Mouse (Mus musculus) embryonic facial prominence, embryonic 14.5 days (tissue): ENCODE measurements around the gene Rbm20. TPM values are rescaled to one million over a fixed set of nuclear protein-coding genes. Genes with fewer than 3 reads are reported as not detected.
A peak's percentile ranks its signal among the peaks of the same experiment; 100 is the strongest.

Source experiments
- ATAC-seq: fragments of 200-750 bp; cut with Nextera tagmentation; 2 replicates; pipeline ENCODE4 v1.8.0; 2017; ENCODE audit warnings: low read depth, moderate number of reproducible peaks, moderate TSS enrichment
- DNase-seq: peaks from one replicate; pipeline ENCODE4 v3.0.0-alpha.2; 2015; ENCODE audit warnings: low spot score
- H3K27ac ChIP-seq: fragments of 300-500 bp; sonication (generic); replicated peaks from 2 replicates; pipeline ENCODE4 v1.5.1; 2014; ENCODE audit warnings: low read depth, mild to moderate bottlenecking, low read length, moderate library complexity
- H3K27me3 ChIP-seq: fragments of 300-500 bp; sonication (generic); replicated peaks from 2 replicates; pipeline ENCODE4 v1.6.1; 2014; ENCODE audit warnings: low read length; ENCODE audit not compliant: control insufficient read depth, insufficient read depth
- H3K36me3 ChIP-seq: fragments of 300-500 bp; sonication (generic); 2 replicates; pipeline ENCODE4 v1.6.1; 2014; ENCODE audit warnings: low read length, mixed read lengths; ENCODE audit not compliant: control insufficient read depth, insufficient read depth
- H3K4me1 ChIP-seq: fragments of 300-500 bp; sonication (generic); 2 replicates; pipeline ENCODE4 v1.6.1; 2014; ENCODE audit warnings: antibody characterized with exemption, low read length; ENCODE audit not compliant: control insufficient read depth, insufficient read depth
- H3K4me2 ChIP-seq: fragments of 300-500 bp; sonication (generic); 2 replicates; pipeline ENCODE4 v1.6.1; 2014; ENCODE audit warnings: low read depth, mild to moderate bottlenecking, low read length, moderate library complexity, mixed read lengths
- H3K4me3 ChIP-seq: fragments of 300-500 bp; sonication (generic); 2 replicates; pipeline ENCODE4 v1.5.1; 2014; ENCODE audit warnings: low read depth, mild to moderate bottlenecking, low read length
- H3K9ac ChIP-seq: fragments of 300-500 bp; sonication (generic); 2 replicates; pipeline ENCODE4 v1.6.1; 2014; ENCODE audit warnings: low read depth, mild to moderate bottlenecking, low read length, moderate library complexity, mixed read lengths
- H3K9me3 ChIP-seq: fragments of 300-500 bp; sonication (generic); 2 replicates; pipeline ENCODE4 v1.6.1; 2016; ENCODE audit warnings: low read length; ENCODE audit not compliant: control insufficient read depth
- WGBS: fragments of 180-500 bp; shearing (Covaris S2); extraction: QIAGEN DNeasy Blood & Tissue Kit; methylation state at CpG from one replicate; pipeline ENCODE4 v1.1.7; 2014; 5-methylcytosine and 5-hydroxymethylcytosine counted together
- polyA plus RNA-seq: library from polyadenylated mRNA; unstranded; fragments of >200 nt; fragmentation: Nextera tagmentation; extraction: Ambion mirVana; gene quantifications from 2 replicates; pipeline ENCODE4 v1.2.1, GENCODE M21; 2014

Gene Rbm20
- polyA plus RNA-seq, 1 experiment from 2014 or later, result 5.9 TPM

DNA sequence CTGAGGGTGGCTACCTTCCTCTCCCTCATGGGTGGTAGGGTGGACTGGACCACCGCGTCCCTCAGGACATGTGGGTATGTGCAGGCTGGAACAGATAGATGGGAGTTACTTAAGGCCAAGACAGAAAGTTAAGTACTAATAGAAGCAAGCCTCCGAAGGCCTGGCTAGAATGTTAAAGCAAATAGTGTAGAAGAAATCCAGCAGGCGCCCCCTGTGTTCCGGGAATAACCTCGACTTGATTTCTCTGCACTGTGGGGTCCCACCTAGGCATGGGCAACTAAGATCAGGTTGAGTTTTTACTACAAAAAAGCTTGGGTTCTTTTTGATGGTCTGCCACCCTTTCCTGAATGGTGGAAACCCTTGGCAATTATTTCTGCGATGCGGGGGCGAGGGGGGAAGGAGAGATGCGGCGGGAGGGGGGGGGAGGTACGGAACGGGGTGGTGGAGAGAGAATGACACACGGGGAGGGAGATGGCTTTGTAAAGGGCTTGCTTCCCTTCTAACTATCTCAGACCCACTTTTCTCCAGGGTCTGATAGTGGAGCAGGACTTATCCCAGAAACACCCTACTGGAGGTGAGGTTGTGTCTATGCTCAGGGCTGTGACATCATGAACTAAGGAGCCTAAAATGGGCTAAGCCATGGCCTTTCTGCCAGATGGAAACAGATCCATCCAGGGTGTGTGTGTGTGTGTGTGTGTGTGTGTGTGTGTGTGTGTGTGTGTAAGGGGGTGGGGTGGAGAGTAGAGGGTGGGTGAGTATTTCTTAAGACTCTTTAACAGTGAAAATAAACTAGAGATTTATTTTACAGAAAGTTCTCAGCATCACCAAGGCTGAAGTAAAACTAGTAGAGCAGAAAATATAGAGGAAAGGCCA, 175.0 kb downstream of the Rbm20 start:
- peak overlapping the region; percentile 82 for H3K27ac ChIP-seq
- H3K4me3 ChIP-seq, result no peak overlapping the region
- 77% methylated on average over 14 of the region's 14 CpGs for WGBS
- no peaks in the 10 kb centered on the region for H3K27me3 ChIP-seq
- peak overlapping the region; percentile 36; the same call in 1 of the 2 replicates for H3K4me2 ChIP-seq
- peaks cover 37% of the 10 kb centered on the region for H3K4me1 ChIP-seq
- no peaks in the 10 kb centered on the region for H3K36me3 ChIP-seq
- H3K9me3 ChIP-seq, result no peaks in the 10 kb centered on the region
- no peak for DNase-seq
- no peak overlapping the region for H3K9ac ChIP-seq
- peak; percentile 31; the same call in 1 of the 2 replicates for ATAC-seq

DNA sequence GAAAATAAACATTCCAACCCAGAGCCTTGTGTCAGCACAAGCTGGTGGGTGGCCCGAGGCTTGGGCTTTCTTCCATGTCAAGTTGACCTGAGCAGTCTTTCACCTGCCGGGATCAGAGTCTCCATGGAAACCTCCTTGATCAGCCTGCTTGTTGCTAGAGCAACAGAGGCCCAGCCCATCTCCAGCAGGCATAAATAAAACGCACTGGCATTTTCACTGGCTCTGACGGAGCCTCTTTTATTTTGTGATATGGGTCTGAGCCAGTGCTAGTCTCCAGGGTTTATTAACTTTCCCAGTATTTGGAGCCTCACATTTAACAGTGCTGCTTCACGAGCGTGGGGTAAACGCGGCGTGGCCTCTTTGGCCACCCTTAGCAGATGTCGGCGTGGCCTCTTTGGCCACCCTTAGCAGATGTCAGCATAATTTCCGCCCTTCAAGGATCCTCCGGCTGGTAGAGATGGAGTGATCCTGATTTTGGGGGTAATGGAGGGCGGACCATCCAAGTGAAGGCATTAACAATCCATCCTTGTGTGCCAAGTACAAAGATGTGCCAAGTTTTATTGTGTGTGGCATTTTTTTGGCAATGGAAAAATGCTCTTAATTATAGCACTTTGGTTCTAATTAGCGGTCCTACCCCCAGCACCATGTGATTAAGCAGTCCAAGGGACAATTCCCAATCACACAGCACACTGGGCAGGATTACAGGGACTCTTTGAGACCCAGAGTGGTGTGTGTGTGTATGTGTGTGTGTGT, 175.8 kb downstream of the Rbm20 start:
- peak overlapping the region; percentile 36 for H3K4me2 ChIP-seq
- ATAC-seq (peak; percentile 88), DNase-seq (peak; percentile 94)
- H3K4me1 ChIP-seq, result peaks cover 40% of the 10 kb centered on the region
- H3K9ac ChIP-seq, result no peak overlapping the region
- 32% methylated on average over 15 of the region's 15 CpGs for WGBS
- no peaks in the 10 kb centered on the region for H3K9me3 ChIP-seq
- no peak overlapping the region for H3K4me3 ChIP-seq
- H3K27me3 ChIP-seq, result no peaks in the 10 kb centered on the region
- no peaks in the 10 kb centered on the region for H3K36me3 ChIP-seq
- H3K27ac ChIP-seq, result peak overlapping the region; percentile 82

DNA sequence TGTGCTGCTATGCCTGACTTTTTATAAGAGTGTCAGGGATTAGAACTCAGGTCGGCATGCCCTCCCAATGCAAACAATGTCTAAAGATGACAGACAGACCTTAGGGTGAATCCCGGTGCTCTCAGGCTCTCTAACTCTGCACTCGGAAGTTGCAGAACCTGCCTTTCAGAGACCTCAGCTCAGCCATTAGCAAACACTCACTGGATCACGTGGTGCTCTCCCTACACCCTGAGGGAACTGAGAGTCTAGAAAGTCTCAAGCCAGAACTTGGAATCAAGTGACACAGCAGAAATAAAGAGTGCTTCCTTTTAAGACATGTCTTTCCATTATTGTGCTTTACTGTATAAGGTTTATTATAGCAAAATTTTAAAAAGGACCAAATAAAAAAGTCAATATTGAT, 177.9 kb downstream of the Rbm20 start:
- no peak for ATAC-seq
- Histone ChIP-seq H3K9me3 (no peaks in the 10 kb centered on the region), H3K4me2 (no peak overlapping the region), H3K4me3 (no peak overlapping the region), H3K4me1 (peaks cover 53% of the 10 kb centered on the region), H3K9ac (no peak overlapping the region), H3K27me3 (no peaks in the 10 kb centered on the region), H3K27ac (0 out of 2 replicates have a peak overlapping the region, but pooled peaks have one; percentile 6), H3K36me3 (no peaks in the 10 kb centered on the region)
- WGBS, result 58% methylated on average over 4 of the region's 4 CpGs
- peak; percentile 78 for DNase-seq

DNA sequence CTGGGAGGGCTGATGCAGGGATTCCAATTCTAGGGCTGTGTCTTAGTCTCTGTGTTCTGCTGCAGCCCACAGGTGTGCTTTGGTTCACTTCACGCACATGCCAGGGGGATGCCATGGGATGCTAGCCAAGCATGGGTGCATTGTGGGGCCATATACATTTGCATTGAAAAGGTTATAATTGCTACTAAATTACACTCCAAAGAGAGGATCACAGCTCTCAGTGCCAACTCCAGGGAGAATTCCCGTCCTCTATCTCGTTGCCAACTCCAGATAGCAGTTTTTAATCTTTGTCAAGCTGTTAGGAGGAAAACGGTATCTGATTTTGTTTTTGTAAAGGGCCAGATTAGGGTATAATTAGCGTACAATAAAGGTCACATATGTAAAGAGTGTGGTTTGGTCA, 178.7 kb downstream of the Rbm20 start:
- no peak overlapping the region for H3K4me2 ChIP-seq
- H3K9me3 ChIP-seq, result no peaks in the 10 kb centered on the region
- H3K4me3 ChIP-seq, result no peak overlapping the region
- 71% methylated on average over 5 of the region's 5 CpGs for WGBS
- DNase-seq (no peak), ATAC-seq (no peak)
- H3K36me3 ChIP-seq, result no peaks in the 10 kb centered on the region
- peaks cover 46% of the 10 kb centered on the region for H3K4me1 ChIP-seq
- no peak overlapping the region for H3K27ac ChIP-seq
- H3K27me3 ChIP-seq, result no peaks in the 10 kb centered on the region
- no peak overlapping the region for H3K9ac ChIP-seq

DNA sequence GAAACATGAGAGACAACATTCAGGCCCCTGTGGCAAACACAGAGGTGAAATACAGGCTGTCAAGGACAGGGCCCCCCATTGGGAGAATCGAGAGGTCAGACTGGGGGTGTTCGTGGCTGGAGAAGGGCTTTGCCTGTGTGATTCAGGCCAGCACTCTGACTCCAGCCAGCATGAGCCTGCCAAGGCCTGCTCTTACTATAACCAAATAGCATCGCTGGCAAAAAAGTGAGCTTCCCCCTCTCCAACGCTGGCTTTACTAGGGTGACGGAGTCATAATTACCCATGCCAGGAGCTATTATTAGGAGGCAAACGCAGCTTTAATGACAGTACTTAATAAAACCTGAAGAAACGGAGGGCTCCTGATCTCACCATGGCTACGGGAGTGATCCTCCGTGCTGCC, 179.7 kb downstream of the Rbm20 start:
- no peak overlapping the region for H3K9ac ChIP-seq
- WGBS, result 74% methylated on average over 9 of the region's 9 CpGs
- H3K4me1 ChIP-seq, result peaks cover 36% of the 10 kb centered on the region
- no peak for ATAC-seq
- H3K4me3 ChIP-seq, result no peak overlapping the region
- no peaks in the 10 kb centered on the region for H3K27me3 ChIP-seq
- H3K4me2 ChIP-seq, result no peak overlapping the region
- no peaks in the 10 kb centered on the region for H3K36me3 ChIP-seq
- H3K9me3 ChIP-seq, result no peaks in the 10 kb centered on the region
- DNase-seq, result no peak
- H3K27ac ChIP-seq, result no peak overlapping the region

DNA sequence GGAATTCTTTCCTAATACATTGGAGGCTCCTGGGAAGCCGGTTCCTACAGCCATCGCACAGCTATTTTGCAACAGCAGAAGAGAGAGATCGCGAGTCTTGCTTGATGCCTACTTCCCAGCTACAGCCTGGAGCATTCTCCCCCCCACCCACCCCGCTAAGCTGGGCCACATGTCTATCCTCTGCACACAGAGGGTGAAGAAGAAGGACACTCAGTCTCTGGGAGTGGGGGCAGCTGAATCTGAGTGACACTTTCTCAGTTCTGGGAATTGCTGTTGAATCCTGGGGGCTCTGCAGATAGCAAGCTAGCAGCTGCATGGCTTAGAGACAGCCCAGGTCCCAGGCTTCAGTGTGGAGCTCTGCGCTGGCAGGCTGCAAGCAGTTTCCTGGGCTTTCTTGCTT, 180.9 kb downstream of the Rbm20 start:
- Histone ChIP-seq H3K4me1 (peaks cover 24% of the 10 kb centered on the region), H3K4me2 (no peak overlapping the region), H3K27ac (no peak overlapping the region), H3K36me3 (no peaks in the 10 kb centered on the region), H3K9ac (no peak overlapping the region), H3K27me3 (no peaks in the 10 kb centered on the region), H3K4me3 (no peak overlapping the region), H3K9me3 (no peaks in the 10 kb centered on the region)
- 49% methylated on average over 6 of the region's 6 CpGs for WGBS
- 0 out of 2 replicates have a peak, but pooled peaks have one; percentile 20 for ATAC-seq
- DNase-seq, result peak; percentile 49

DNA sequence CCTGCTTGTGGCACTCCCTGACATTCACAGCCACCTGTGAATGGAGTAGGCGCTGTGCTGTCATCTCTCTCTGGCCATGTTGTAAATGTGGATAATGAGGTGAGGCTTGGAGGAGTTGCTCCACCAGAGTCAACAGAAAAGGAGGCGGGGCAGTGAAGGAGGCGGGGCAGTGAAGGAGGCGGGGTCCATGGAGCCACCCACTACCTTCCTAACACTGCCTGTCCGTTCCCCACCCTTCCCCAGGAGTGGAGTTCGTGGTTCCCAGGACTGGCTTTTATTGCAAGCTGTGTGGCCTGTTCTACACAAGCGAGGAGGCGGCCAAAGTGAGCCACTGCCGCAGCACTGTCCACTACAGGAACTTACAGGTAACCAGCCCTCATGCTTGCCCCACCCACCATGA, 182.0 kb downstream of the Rbm20 start:
- Histone ChIP-seq H3K4me1 (peaks cover 19% of the 10 kb centered on the region), H3K4me2 (peak overlapping the region; percentile 27; the same call in 1 of the 2 replicates), H3K4me3 (no peak overlapping the region), H3K9me3 (no peaks in the 10 kb centered on the region), H3K36me3 (no peaks in the 10 kb centered on the region), H3K9ac (no peak overlapping the region), H3K27ac (peak overlapping the region; percentile 71), H3K27me3 (no peaks in the 10 kb centered on the region)
- WGBS, result 27% methylated on average over 8 of the region's 9 CpGs
- peak; percentile 44; the same call in 1 of the 2 replicates for ATAC-seq
- DNase-seq, result peak; percentile 53

DNA sequence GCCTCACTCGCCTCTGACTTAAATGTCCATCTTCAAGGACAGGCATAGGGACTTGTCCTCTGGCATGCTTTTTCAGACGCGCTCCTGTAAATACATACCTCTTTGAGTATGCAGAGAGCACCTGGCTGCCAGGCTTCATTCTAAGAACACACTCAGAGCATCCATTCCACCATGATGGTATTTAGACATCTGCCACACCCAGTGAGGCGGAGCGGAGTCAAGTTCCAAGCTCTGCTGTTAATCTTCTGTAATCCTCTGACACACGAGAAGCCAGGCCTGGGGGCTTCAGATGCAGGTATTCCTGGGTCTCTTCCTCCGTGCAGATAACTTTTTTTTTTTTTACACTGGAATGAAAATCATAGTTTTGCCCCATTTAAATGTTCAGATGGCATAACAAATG, 182.5 kb downstream of the Rbm20 start:
- peak overlapping the region; percentile 27; the same call in 1 of the 2 replicates for H3K4me2 ChIP-seq
- ATAC-seq (peak; percentile 54), DNase-seq (peak; percentile 85)
- H3K36me3 ChIP-seq, result 0 out of 2 replicates have a peak, but pooled peaks cover 4% of the 10 kb centered on the region
- H3K4me1 ChIP-seq, result peaks cover 19% of the 10 kb centered on the region
- H3K9ac ChIP-seq, result no peak overlapping the region
- H3K27ac ChIP-seq, result peak overlapping the region; percentile 71
- H3K4me3 ChIP-seq, result no peak overlapping the region
- H3K27me3 ChIP-seq, result no peaks in the 10 kb centered on the region
- WGBS, result 40% methylated on average over 7 of the region's 7 CpGs
- H3K9me3 ChIP-seq, result no peaks in the 10 kb centered on the region
